Mouse (Mus musculus) stomach, embryonic 16.5 days (tissue): ENCODE measurements around the gene Musk. TPM values are rescaled to one million over a fixed set of nuclear protein-coding genes. Genes with fewer than 3 reads are reported as not detected.

Source experiments
- ATAC-seq: fragments of 200-750 bp; cut with Nextera tagmentation; 2 replicates; pipeline ENCODE4 v1.8.0; 2017; ENCODE audit warnings: moderate number of reproducible peaks, moderate TSS enrichment; ENCODE audit not compliant: insufficient read depth, low FRiP score
- H3K27ac ChIP-seq: fragments of 300-500 bp; sonication (generic); 2 replicates; pipeline ENCODE4 v1.5.1; 2014; ENCODE audit warnings: low read length
- H3K27me3 ChIP-seq: fragments of 300-500 bp; sonication (generic); 2 replicates; pipeline ENCODE4 v1.6.1; 2014; ENCODE audit warnings: low read length, control low read depth, mixed read lengths; ENCODE audit not compliant: control insufficient read depth, insufficient read depth
- H3K36me3 ChIP-seq: fragments of 300-500 bp; sonication (generic); 2 replicates; pipeline ENCODE4 v1.6.1; 2014; ENCODE audit warnings: low read length; ENCODE audit not compliant: control insufficient read depth, insufficient read depth
- H3K4me1 ChIP-seq: fragments of 300-500 bp; sonication (generic); 2 replicates; pipeline ENCODE4 v1.6.1; 2014; ENCODE audit warnings: low read length, control low read depth, mixed read lengths; ENCODE audit not compliant: control insufficient read depth, insufficient read depth
- H3K4me2 ChIP-seq: fragments of 300-500 bp; sonication (generic); 2 replicates; pipeline ENCODE4 v1.6.1; 2014; ENCODE audit warnings: low read depth, low read length, mixed read lengths
- H3K4me3 ChIP-seq: fragments of 300-500 bp; sonication (generic); replicated peaks from 2 replicates; pipeline ENCODE4 v1.5.1; 2014; ENCODE audit warnings: mild to moderate bottlenecking, low read length
- H3K9ac ChIP-seq: fragments of 300-500 bp; sonication (generic); 2 replicates; pipeline ENCODE4 v1.6.1; 2014; ENCODE audit warnings: low read length
- H3K9me3 ChIP-seq: fragments of 300-500 bp; sonication (generic); replicated peaks from 2 replicates; pipeline ENCODE4 v1.6.1; 2016; ENCODE audit warnings: low read length, control low read depth; ENCODE audit not compliant: control insufficient read depth
- WGBS: fragments of 180-500 bp; shearing (Covaris S2); extraction: QIAGEN DNeasy Blood & Tissue Kit; methylation state at CpG from one replicate; pipeline ENCODE4 v1.1.7; 2014; 5-methylcytosine and 5-hydroxymethylcytosine counted together
- polyA plus RNA-seq: library from polyadenylated mRNA; unstranded; fragments of >200 nt; fragmentation: Nextera tagmentation; extraction: Ambion mirVana; gene quantifications from 2 replicates; pipeline ENCODE4 v1.2.1, GENCODE M21; 2015

Musk gene
- polyA plus RNA-seq, 1 experiment from 2014 or later: 1.2 TPM

GRCm38 (mm10) chr4:58365321-58365720 lies 79.6 kb downstream of the Musk start:
- no peaks in the 10 kb centered on the region for H3K9me3 ChIP-seq
- no peak for ATAC-seq
- H3K4me3 ChIP-seq: no peak overlapping the region
- no peaks in the 10 kb centered on the region for H3K27me3 ChIP-seq
- no peak overlapping the region for H3K9ac ChIP-seq
- WGBS: 75% methylated on average over 6 of the region's 6 CpGs
- H3K36me3 ChIP-seq: no peaks in the 10 kb centered on the region
- H3K4me2 ChIP-seq: no peak overlapping the region
- no peak overlapping the region for H3K27ac ChIP-seq
- no peaks in the 10 kb centered on the region for H3K4me1 ChIP-seq

- Histone ChIP-seq H3K4me3 (no peak overlapping the region), H3K4me2 (no peak overlapping the region), H3K9me3 (no peaks in the 10 kb centered on the region), H3K9ac (no peak overlapping the region), H3K27me3 (no peaks in the 10 kb centered on the region), H3K36me3 (no peaks in the 10 kb centered on the region), H3K27ac (no peak overlapping the region), H3K4me1 (no peaks in the 10 kb centered on the region)
- 69% methylated on average over 1 of the region's 1 CpGs for WGBS
- ATAC-seq: no peak
Observed at GRCm38 (mm10) chr4:58371106-58371505, 85.3 kb downstream of the Musk start.

GRCm38 (mm10) chr4:58373599-58373998 lies 87.8 kb downstream of the Musk start:
- no peak overlapping the region for H3K27ac ChIP-seq
- no peaks in the 10 kb centered on the region for H3K27me3 ChIP-seq
- no peaks in the 10 kb centered on the region for H3K9me3 ChIP-seq
- H3K4me2 ChIP-seq: no peak overlapping the region
- no peaks in the 10 kb centered on the region for H3K4me1 ChIP-seq
- no peak overlapping the region for H3K9ac ChIP-seq
- ATAC-seq: no peak
- H3K36me3 ChIP-seq: no peaks in the 10 kb centered on the region
- WGBS: 72% methylated on average over 10 of the region's 10 CpGs
- H3K4me3 ChIP-seq: no peak overlapping the region

GRCm38 (mm10) chr4:58374141-58374870 lies 88.5 kb downstream of the Musk start:
- H3K4me3 ChIP-seq: no peak overlapping the region
- H3K27ac ChIP-seq: no peak overlapping the region
- 78% methylated on average over 7 of the region's 7 CpGs for WGBS
- H3K4me1 ChIP-seq: no peaks in the 10 kb centered on the region
- H3K36me3 ChIP-seq: no peaks in the 10 kb centered on the region
- no peaks in the 10 kb centered on the region for H3K9me3 ChIP-seq
- ATAC-seq: no peak
- no peaks in the 10 kb centered on the region for H3K27me3 ChIP-seq
- H3K9ac ChIP-seq: no peak overlapping the region
- H3K4me2 ChIP-seq: no peak overlapping the region

- Histone ChIP-seq H3K4me2 (no peak overlapping the region), H3K4me1 (no peaks in the 10 kb centered on the region), H3K9ac (no peak overlapping the region), H3K36me3 (no peaks in the 10 kb centered on the region), H3K27me3 (no peaks in the 10 kb centered on the region), H3K27ac (no peak overlapping the region), H3K9me3 (no peaks in the 10 kb centered on the region), H3K4me3 (no peak overlapping the region)
- no peak for ATAC-seq
- WGBS: 81% methylated on average over 4 of the region's 4 CpGs
Observed at GRCm38 (mm10) chr4:58379186-58379585, 93.4 kb downstream of the Musk start.

GRCm38 (mm10) chr4:58400861-58401341 lies 115.1 kb downstream of the Musk start:
- H3K9me3 ChIP-seq: no peaks in the 10 kb centered on the region
- H3K36me3 ChIP-seq: no peaks in the 10 kb centered on the region
- no peak overlapping the region for H3K4me2 ChIP-seq
- ATAC-seq: peak; percentile 53; the same call in 1 of the 2 replicates
- WGBS: 76% methylated on average over 12 of the region's 12 CpGs
- H3K27me3 ChIP-seq: no peaks in the 10 kb centered on the region
- H3K9ac ChIP-seq: no peak overlapping the region
- H3K27ac ChIP-seq: peak overlapping the region; percentile 38
- H3K4me1 ChIP-seq: no peaks in the 10 kb centered on the region
- no peak overlapping the region for H3K4me3 ChIP-seq

GRCm38 (mm10) chr4:58401973-58402501 lies 116.3 kb downstream of the Musk start:
- ATAC-seq: peak; percentile 44; the same call in 1 of the 2 replicates
- no peak overlapping the region for H3K4me2 ChIP-seq
- WGBS: 74% methylated on average over 4 of the region's 4 CpGs

GRCm38 (mm10) chr4:58413188-58414185 lies 127.7 kb downstream of the Musk start:
- no peak for ATAC-seq
- no peak overlapping the region for H3K4me3 ChIP-seq
- 64% methylated on average over 13 of the region's 13 CpGs for WGBS
- no peak overlapping the region; the same call in 1 of the 2 replicates for H3K27ac ChIP-seq
- H3K9ac ChIP-seq: no peak overlapping the region
- no peaks in the 10 kb centered on the region for H3K36me3 ChIP-seq
- H3K27me3 ChIP-seq: no peaks in the 10 kb centered on the region
- peaks cover 3% of the 10 kb centered on the region; the same call in 1 of the 2 replicates for H3K9me3 ChIP-seq
- no peak overlapping the region for H3K4me2 ChIP-seq
- H3K4me1 ChIP-seq: no peaks in the 10 kb centered on the region

More at GRCm38 (mm10) chr4:58401973-58402501, 116.3 kb downstream of the Musk start:
- H3K27me3 ChIP-seq: no peaks in the 10 kb centered on the region
- no peak overlapping the region for H3K27ac ChIP-seq
- no peak overlapping the region for H3K9ac ChIP-seq
- no peaks in the 10 kb centered on the region for H3K9me3 ChIP-seq
- no peaks in the 10 kb centered on the region for H3K36me3 ChIP-seq
- H3K4me1 ChIP-seq: no peaks in the 10 kb centered on the region
- H3K4me3 ChIP-seq: no peak overlapping the region
